Mouse (Mus musculus) liver, adult 2 months (tissue): ENCODE measurements at regions not wholly inside any gene's neighbourhood (a gene's known extent, or its start where the extent isn't known, plus 50 kb on each side); places are given as distances from the start of the nearest gene placed in this dataset.

ENCODE experiments used
- DNase-seq: peaks from one replicate; pipeline ENCODE4 v3.0.0-alpha.2; 2011; ENCODE audit warnings: low read depth, low spot score; ENCODE audit errors: extremely low read depth
- H3K27ac ChIP-seq: fragments of 200-500 bp; replicated peaks from 2 replicates; pipeline ENCODE4 v1.5.1; 2012; ENCODE audit warnings: low read depth, mild to moderate bottlenecking, control low read depth, inconsistent platforms, low read length; ENCODE audit not compliant: insufficient read depth
- H3K27me3 ChIP-seq: fragments of 200-500 bp; 2 replicates; pipeline ENCODE4 v1.6.1; 2012; ENCODE audit warnings: mild to moderate bottlenecking, moderate library complexity, low read length, inconsistent platforms; ENCODE audit not compliant: control insufficient read depth, insufficient read depth
- H3K36me3 ChIP-seq: fragments of 200-500 bp; 2 replicates; pipeline ENCODE4 v1.6.1; 2012; ENCODE audit warnings: low read length, inconsistent platforms; ENCODE audit not compliant: control insufficient read depth, insufficient read depth
- H3K4me1 ChIP-seq: fragments of 200-500 bp; 2 replicates; pipeline ENCODE4 v1.6.1; 2011; ENCODE audit warnings: low read length; ENCODE audit not compliant: control insufficient read depth, insufficient read depth
- H3K4me3 ChIP-seq: fragments of 200-500 bp; 2 replicates; pipeline ENCODE4 v1.5.1; 2011; ENCODE audit warnings: low read depth, mild to moderate bottlenecking, control low read depth, low read length, moderate library complexity; ENCODE audit not compliant: insufficient read depth
- H3K79me2 ChIP-seq: fragments of 200-500 bp; 2 replicates; pipeline ENCODE4 v1.6.1; 2012; ENCODE audit warnings: inconsistent platforms, mild to moderate bottlenecking, low read length, moderate library complexity; ENCODE audit not compliant: control insufficient read depth, insufficient read depth
- H3K9ac ChIP-seq: fragments of 200-500 bp; 2 replicates; pipeline ENCODE4 v1.6.1; 2012; ENCODE audit warnings: low read depth, mild to moderate bottlenecking, control low read depth, inconsistent platforms, low read length
- CTCF ChIP-seq: fragments of 200-500 bp; IDR thresholded peaks from 2 replicates; pipeline ENCODE4 v1.5.1; 2011; ENCODE audit warnings: low read depth, low read length, control low read depth
- POLR2A ChIP-seq: fragments of 200-500 bp; IDR thresholded peaks from 2 replicates; pipeline ENCODE4 v1.6.1; 2011; ENCODE audit warnings: low read length, control low read depth; ENCODE audit not compliant: insufficient read depth; ENCODE audit errors: extremely low read depth
- WGBS: fragments of 180-500 bp; shearing (Covaris S2); methylation state at CpG from one replicate; pipeline ENCODE4 v1.1.7; 2018; 5-methylcytosine and 5-hydroxymethylcytosine counted together

DNA sequence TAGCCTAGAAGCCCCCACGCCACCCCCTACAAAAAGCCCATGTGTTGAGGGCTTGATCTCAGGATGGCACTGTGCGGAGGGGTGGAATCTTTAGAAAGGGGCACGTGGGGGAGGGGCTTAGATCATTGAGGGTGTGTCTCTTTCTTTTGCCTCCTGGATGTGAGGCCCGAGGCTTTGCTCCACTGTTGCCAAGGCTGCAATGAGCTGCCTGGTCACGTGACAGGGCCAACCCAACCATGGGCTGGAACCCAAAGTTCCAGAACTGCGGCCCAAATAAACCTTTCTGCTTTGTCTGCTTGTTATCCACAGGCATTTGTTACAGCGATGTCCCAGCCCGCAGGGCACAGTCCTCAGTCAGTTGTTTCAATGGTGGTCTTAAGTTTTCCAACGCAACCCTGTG lies 96.5 kb upstream of the Ubl3 start:
- TF ChIP-seq POLR2A (no peak), CTCF (no peak)
- Histone ChIP-seq H3K4me3 (no peak overlapping the region), H3K4me1 (no peaks in the 10 kb centered on the region), H3K9ac (no peak overlapping the region), H3K79me2 (no peaks in the 10 kb centered on the region), H3K27ac (no peak overlapping the region), H3K36me3 (no peaks in the 10 kb centered on the region), H3K27me3 (no peaks in the 10 kb centered on the region)
- 81% methylated on average over 9 of the region's 9 CpGs for WGBS
- DNase-seq: no peak

DNA sequence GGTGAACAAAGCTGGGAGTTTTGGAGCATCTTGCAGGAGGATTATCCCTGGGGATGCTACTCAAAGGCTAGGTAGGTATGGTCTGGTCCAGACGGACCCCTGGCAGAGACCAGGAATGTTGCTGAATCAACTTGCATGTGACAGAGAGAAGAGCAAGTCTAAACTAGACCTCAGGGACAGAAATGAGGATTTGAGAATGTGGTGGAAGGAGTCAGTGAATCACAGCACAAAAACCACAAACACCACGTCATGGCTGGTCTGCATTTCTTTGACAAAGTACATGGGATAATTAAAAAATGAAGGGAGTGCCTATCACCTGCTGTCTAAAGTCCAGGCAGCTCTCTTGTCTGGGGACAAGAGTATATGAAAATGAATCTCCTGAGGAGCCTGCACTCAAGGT lies 95.1 kb upstream of the Ubl3 start:
- H3K36me3 ChIP-seq: no peaks in the 10 kb centered on the region
- no peaks in the 10 kb centered on the region for H3K79me2 ChIP-seq
- TF ChIP-seq CTCF (no peak), POLR2A (no peak)
- no peak overlapping the region for H3K4me3 ChIP-seq
- no peak overlapping the region for H3K9ac ChIP-seq
- no peak for DNase-seq
- H3K27me3 ChIP-seq: no peaks in the 10 kb centered on the region
- H3K4me1 ChIP-seq: no peaks in the 10 kb centered on the region
- no peak overlapping the region for H3K27ac ChIP-seq
- WGBS: 84% methylated on average over 2 of the region's 2 CpGs

DNA sequence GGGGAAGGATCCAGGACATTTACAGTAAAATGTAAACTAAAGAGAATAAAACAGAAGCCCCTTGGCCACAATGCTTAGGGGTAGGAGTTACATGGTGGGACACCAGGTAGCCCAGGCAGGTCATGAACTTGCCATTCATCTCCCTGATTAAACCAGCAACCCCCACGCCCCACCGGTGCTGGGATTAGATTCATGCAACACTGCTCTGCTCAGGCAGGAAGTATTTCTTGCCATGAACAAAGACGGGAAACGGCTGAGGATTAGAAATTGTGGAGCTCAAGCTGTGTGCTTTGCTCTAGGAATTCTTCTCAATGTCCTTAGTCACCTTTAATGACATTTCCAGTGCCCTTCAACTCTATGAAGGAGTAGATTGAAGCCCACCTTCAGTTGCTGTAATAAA lies 93.2 kb upstream of the Ubl3 start:
- Histone ChIP-seq H3K27ac (no peak overlapping the region), H3K4me3 (no peak overlapping the region), H3K79me2 (no peaks in the 10 kb centered on the region), H3K9ac (no peak overlapping the region), H3K4me1 (no peaks in the 10 kb centered on the region), H3K36me3 (no peaks in the 10 kb centered on the region), H3K27me3 (no peaks in the 10 kb centered on the region)
- TF ChIP-seq CTCF (no peak), POLR2A (no peak)
- 78% methylated on average over 4 of the region's 4 CpGs for WGBS
- no peak for DNase-seq

DNA sequence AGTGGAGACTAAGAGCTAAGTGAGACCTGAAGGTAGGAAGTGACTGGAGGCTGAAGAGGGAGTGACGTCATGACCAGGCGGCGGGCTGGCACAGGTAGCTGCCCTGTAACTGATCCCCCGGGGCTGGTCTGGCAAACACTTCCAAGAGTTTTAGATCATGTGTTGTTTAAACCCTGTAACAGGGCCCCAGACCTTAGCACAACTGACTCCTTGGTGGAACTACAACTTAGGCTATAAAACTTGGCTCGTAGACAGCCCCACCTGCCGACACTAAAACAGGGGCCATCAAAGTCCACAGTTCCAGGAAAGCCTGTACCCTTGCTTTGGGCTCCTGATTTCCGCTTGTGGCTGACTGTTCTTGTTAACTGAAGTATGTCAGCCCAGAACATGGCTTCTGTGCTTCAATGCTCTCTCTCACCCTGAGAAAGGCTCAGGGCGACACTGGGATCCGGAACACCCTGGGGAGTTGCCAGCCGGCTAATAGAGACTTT lies 92.6 kb upstream of the Ubl3 start:
- Histone ChIP-seq H3K4me1 (no peaks in the 10 kb centered on the region), H3K36me3 (no peaks in the 10 kb centered on the region), H3K27ac (no peak overlapping the region), H3K79me2 (no peaks in the 10 kb centered on the region), H3K27me3 (no peaks in the 10 kb centered on the region), H3K4me3 (no peak overlapping the region), H3K9ac (no peak overlapping the region)
- DNase-seq: no peak
- TF ChIP-seq POLR2A: no peak
- TF ChIP-seq CTCF: no peak
- WGBS: 88% methylated on average over 10 of the region's 10 CpGs

DNA sequence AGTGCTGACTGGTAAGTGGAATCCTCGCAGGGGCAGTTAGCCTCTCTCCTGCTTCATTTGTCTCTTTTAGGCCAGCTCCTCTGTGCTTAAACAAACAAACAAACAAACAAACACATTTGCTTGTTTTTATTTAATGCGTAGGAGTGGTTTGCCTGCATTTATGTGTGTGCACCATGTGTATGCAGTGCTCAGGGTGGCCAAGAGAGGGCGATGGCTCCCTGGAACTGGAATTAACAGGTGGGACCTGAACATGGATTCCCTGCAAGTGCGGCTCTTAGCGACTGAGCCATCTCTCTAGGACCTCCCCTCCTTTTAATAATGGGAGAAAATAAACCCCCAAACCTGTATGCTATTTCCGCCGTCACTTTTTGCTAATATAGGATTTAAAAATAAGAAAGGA lies 91.8 kb upstream of the Ubl3 start:
- no peak overlapping the region for H3K4me3 ChIP-seq
- no peaks in the 10 kb centered on the region for H3K36me3 ChIP-seq
- no peak overlapping the region for H3K27ac ChIP-seq
- WGBS: 96% methylated on average over 7 of the region's 7 CpGs
- H3K79me2 ChIP-seq: no peaks in the 10 kb centered on the region
- H3K9ac ChIP-seq: no peak overlapping the region
- no peak for DNase-seq
- no peaks in the 10 kb centered on the region for H3K4me1 ChIP-seq
- no peaks in the 10 kb centered on the region for H3K27me3 ChIP-seq
- TF ChIP-seq POLR2A: no peak
- peak; percentile 23 for TF ChIP-seq CTCF

DNA sequence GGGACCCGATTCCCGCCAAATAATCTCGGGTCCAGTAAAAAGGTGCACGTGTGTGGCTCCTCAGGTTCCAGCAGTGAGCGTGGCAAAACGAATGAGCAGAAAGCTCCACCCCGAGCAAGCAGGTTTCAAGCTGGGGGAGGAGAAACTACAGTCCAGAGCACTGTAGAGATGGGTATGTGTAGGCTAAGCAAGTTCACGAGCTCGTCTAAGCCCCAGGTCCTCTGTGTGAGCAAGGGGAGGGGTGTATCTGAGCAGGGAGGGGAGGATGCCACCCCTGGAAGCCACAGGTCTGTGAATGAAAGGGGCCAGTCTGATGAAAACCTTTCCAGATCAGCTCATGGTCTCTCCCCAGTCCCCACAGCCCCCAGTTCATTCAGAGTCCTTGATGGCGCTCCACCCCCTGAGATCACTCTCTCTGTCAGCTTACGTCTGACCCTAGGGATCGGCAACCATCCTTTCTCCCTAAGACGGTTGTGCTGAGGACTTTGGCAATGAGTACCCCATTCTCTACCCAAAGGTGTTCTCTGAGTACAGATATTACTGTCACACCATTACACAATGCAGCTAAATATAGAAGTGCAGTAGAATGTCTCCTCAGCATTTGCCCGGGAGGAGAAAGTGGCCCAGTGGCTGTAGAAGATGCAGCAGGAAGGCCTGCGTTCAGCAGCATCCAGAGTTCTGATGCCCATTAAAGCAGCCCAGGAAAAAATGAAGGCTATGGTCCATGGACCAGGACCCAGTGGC lies 89.2 kb upstream of the Ubl3 start:
- Histone ChIP-seq H3K4me1 (no peaks in the 10 kb centered on the region), H3K27ac (no peak overlapping the region), H3K36me3 (no peaks in the 10 kb centered on the region), H3K9ac (no peak overlapping the region), H3K27me3 (no peaks in the 10 kb centered on the region), H3K4me3 (no peak overlapping the region), H3K79me2 (no peaks in the 10 kb centered on the region)
- no peak for DNase-seq
- TF ChIP-seq POLR2A (no peak), CTCF (no peak)
- 64% methylated on average over 15 of the region's 15 CpGs for WGBS
